Mouse (Mus musculus) olfactory bulb, adult 2 months (tissue): ENCODE measurements around the gene Pcbp1. TPM values are rescaled to one million over a fixed set of nuclear protein-coding genes. Genes with fewer than 3 reads are reported as not detected.
A peak's percentile ranks its signal among the peaks of the same experiment; 100 is the strongest.

Source experiments
- H3K27ac ChIP-seq: fragments of 200-500 bp; 2 replicates; pipeline ENCODE4 v1.5.1; 2012; ENCODE audit warnings: low read depth, low read length; ENCODE audit not compliant: insufficient read depth
- H3K4me1 ChIP-seq: fragments of 200-500 bp; 2 replicates; pipeline ENCODE4 v1.6.1; 2012; ENCODE audit warnings: low read length; ENCODE audit not compliant: control insufficient read depth, insufficient read depth
- H3K4me3 ChIP-seq: fragments of 200-500 bp; 2 replicates; pipeline ENCODE4 v1.5.1; 2012; ENCODE audit warnings: mild to moderate bottlenecking, low read depth, low read length, moderate library complexity; ENCODE audit not compliant: insufficient read depth
- CTCF ChIP-seq: fragments of 200-500 bp; IDR thresholded peaks from 2 replicates; pipeline ENCODE4 v1.5.1; 2012; ENCODE audit warnings: low read depth, mild to moderate bottlenecking, low read length, moderate library complexity; ENCODE audit not compliant: insufficient read depth
- POLR2A ChIP-seq: fragments of 200-500 bp; IDR thresholded peaks from 2 replicates; pipeline ENCODE4 v1.6.1; 2012; ENCODE audit warnings: mild to moderate bottlenecking, low read depth, low read length, moderate library complexity; ENCODE audit not compliant: insufficient read depth
- WGBS: fragments of 180-500 bp; shearing (Covaris S2); methylation state at CpG from one replicate; pipeline ENCODE4 v1.1.7; 2018; 5-methylcytosine and 5-hydroxymethylcytosine counted together
- polyA plus RNA-seq: library from polyadenylated mRNA; stranded (reverse); fragments of >200 nt; gene quantifications from 2 replicates; pipeline ENCODE4 v1.2.4, GENCODE M21; 2012; ENCODE audit warnings: low replicate concordance; ENCODE audit not compliant: missing spikeins, insufficient read depth, insufficient read length

The Pcbp1 gene
- polyA plus RNA-seq, 1 experiment: not detected

GRCm38 (mm10) chr6:86489945-86490344 lies 36.2 kb downstream of the Pcbp1 start:
- Histone ChIP-seq H3K27ac (no peak overlapping the region), H3K4me3 (no peak overlapping the region), H3K4me1 (peaks cover 12% of the 10 kb centered on the region)
- 92% methylated on average over 2 of the region's 2 CpGs for WGBS
- TF ChIP-seq CTCF (no peak), POLR2A (no peak)

- Histone ChIP-seq H3K4me1 (peaks cover 12% of the 10 kb centered on the region), H3K4me3 (no peak overlapping the region), H3K27ac (peak overlapping the region; percentile 89; the same call in 1 of the 2 replicates)
- TF ChIP-seq CTCF: no peak
- no peak for TF ChIP-seq POLR2A
- WGBS: 27% methylated on average over 3 of the region's 3 CpGs
Measured at GRCm38 (mm10) chr6:86488149-86488485, 38.0 kb downstream of the Pcbp1 start.

GRCm38 (mm10) chr6:86487358-86488148 lies 38.6 kb downstream of the Pcbp1 start:
- H3K27ac ChIP-seq: peak overlapping the region; percentile 89
- 4% methylated on average over 24 of the region's 24 CpGs for WGBS
- 0 out of 2 replicates have a peak overlapping the region, but pooled peaks have one; percentile 19 for H3K4me3 ChIP-seq
- no peak for TF ChIP-seq CTCF
- TF ChIP-seq POLR2A: peak; percentile 51; the same call in 1 of the 2 replicates
- H3K4me1 ChIP-seq: peaks cover 12% of the 10 kb centered on the region

- TF ChIP-seq POLR2A (no peak), CTCF (no peak)
- H3K4me1 ChIP-seq: peaks cover 12% of the 10 kb centered on the region
- no peak overlapping the region for H3K27ac ChIP-seq
- WGBS: 49% methylated on average over 7 of the region's 7 CpGs
- H3K4me3 ChIP-seq: no peak overlapping the region
Measured at GRCm38 (mm10) chr6:86485943-86486640, 40.0 kb downstream of the Pcbp1 start.

- Histone ChIP-seq H3K4me3 (no peak overlapping the region), H3K27ac (no peak overlapping the region), H3K4me1 (0 out of 2 replicates have a peak, but pooled peaks cover 2% of the 10 kb centered on the region)
- 94% methylated on average over 5 of the region's 5 CpGs for WGBS
- TF ChIP-seq CTCF: no peak
- TF ChIP-seq POLR2A: no peak
Measured at GRCm38 (mm10) chr6:86481871-86482270, 44.2 kb downstream of the Pcbp1 start.

- 53% methylated on average over 9 of the region's 9 CpGs for WGBS
- Histone ChIP-seq H3K4me1 (0 out of 2 replicates have a peak, but pooled peaks cover 2% of the 10 kb centered on the region), H3K27ac (peak overlapping the region; percentile 92), H3K4me3 (peak overlapping the region; percentile 4; the same call in 1 of the 2 replicates)
- no peak for TF ChIP-seq CTCF
Measured at GRCm38 (mm10) chr6:86480189-86480831, 45.8 kb downstream of the Pcbp1 start.

GRCm38 (mm10) chr6:86479816-86480188 lies 46.3 kb downstream of the Pcbp1 start:
- TF ChIP-seq POLR2A (no peak), CTCF (no peak)
- Histone ChIP-seq H3K4me3 (no peak overlapping the region), H3K4me1 (0 out of 2 replicates have a peak, but pooled peaks cover 2% of the 10 kb centered on the region), H3K27ac (peak overlapping the region; percentile 92; the same call in 1 of the 2 replicates)

- Histone ChIP-seq H3K4me1 (0 out of 2 replicates have a peak, but pooled peaks cover 2% of the 10 kb centered on the region), H3K27ac (no peak overlapping the region), H3K4me3 (no peak overlapping the region)
- TF ChIP-seq POLR2A: no peak
- no peak for TF ChIP-seq CTCF
- WGBS: 71% methylated on average over 3 of the region's 3 CpGs
Measured at GRCm38 (mm10) chr6:86479311-86479710, 46.8 kb downstream of the Pcbp1 start.

GRCm38 (mm10) chr6:86476931-86477330 lies 49.2 kb downstream of the Pcbp1 start:
- H3K4me3 ChIP-seq: no peak overlapping the region
- TF ChIP-seq POLR2A (no peak), CTCF (no peak)
- H3K4me1 ChIP-seq: peaks cover 7% of the 10 kb centered on the region
- no peak overlapping the region for H3K27ac ChIP-seq
- 54% methylated on average over 5 of the region's 5 CpGs for WGBS
